Mouse (Mus musculus): ENCODE data around the gene Ttll11. TPM values are rescaled to one million over a fixed set of nuclear protein-coding genes. Genes with fewer than 3 reads are reported as not detected.

Gene Ttll11
- polyA plus RNA-seq, 1 experiment = 24.8 TPM

DNA sequence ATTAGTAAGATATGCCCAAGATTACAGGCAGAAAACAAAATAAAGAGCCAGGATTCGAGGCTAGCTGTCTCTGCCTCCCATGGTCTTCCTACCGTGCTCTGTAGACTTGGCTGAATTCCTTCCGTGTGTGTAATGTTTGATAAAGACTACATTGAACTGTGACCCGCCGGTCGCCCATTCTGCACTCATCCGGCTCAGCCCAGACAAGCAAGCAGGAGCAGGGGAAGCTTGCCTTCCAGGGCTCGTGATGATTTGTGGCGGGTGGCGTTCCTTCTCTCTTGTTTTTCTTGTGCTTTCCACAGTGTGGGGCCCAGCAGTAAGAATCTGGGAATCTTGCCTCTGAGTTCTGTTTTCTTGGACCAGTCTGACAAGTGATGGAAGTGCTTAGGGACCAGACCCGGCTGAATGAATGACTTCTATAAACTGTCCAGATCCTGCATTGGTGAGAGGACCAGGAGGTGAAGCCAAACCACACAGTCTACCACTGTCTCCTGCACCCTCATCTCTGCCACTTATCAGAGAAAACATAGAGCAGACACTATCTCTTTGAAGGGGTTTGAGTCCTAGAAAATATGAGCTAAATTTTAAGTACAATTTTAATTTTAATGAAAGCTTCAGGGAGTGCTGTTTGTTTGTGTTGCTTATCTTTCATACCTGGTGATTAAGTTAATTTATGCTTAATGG lies 146.8 kb downstream of the Ttll11 start:
- no peak for DNase-seq (ENCODE audit: extremely low spot score in 1 of 2, low spot score in 1 of 2)

DNA sequence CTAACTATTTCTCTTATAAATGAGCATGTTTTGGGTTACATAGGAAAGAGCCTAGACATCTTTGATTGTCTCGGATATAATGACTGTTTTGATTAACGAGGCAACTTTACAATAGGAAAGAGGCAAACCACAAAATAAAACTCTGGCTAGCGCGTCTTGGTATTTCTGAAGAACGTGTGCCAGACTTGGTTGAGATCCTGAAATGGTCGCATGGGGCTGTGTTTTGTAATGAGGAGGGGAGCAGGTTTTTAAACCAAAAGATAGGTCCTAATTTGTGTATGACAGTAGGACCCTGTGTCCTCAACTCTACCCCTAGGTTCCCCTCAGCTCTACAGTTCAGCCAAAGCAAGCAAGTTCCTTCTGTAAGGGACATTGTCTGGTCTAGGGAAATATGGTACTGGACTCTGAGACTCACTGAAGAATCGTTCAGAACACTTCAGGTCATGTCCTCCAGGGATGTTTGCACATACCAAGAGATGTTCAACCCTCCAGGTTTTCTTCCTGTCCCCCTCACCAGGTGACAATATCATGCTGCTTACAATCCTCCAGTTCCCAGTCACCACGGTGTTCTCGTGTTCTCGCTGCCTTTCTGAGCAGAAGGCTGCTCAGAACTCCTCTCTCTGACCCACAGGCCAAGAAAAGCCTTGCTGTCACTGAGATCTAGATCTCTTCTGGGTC lies 147.7 kb downstream of the Ttll11 start:
- DNase-seq (ENCODE audit: extremely low spot score in 1 of 2, low spot score in 1 of 2) = no peak

DNA sequence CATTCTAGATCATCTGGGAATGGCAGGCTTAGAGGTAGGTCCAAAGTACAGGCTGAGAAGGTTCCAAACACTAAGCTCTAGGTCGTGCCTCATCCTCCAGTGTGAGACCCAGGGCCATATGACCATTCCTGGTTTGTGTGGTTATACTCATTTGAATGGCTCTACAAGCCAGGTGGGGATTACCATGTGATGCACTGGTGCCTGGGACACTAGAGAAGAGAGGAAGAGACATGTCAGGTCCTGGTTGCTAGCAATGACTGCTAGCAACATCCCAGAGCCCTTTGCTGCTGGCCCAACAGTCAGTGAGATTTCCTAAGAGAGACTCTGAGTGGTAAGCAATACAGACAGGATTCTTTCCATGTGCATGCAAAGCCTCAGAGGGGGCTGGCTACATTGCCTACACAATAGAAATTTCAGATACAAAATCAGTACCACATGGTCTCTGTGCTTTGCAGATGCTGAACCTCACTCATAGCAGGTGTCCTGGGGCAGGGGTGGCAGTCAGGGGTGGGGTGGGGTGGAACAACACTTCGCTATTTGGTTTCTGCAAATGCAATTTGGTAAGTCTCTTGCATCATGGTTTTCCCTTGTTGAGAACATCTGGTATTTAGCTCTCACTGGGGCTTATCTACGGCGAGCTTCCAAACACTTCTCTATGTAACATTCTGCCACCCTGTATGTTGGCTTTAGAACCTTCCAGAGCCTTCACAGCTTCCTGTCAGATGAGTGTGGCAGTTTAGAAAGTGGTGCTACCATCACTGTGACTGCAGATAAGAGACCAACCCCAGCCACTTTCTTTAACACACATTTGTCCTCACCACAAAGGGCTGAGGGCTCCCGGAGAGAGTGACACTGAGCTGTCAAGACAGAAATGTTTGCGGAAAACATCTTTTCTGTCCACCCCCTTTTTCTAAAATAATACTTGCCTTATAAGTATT lies 148.5 kb downstream of the Ttll11 start:
- no peak for DNase-seq (ENCODE audit: extremely low spot score in 1 of 2, low spot score in 1 of 2)

DNA sequence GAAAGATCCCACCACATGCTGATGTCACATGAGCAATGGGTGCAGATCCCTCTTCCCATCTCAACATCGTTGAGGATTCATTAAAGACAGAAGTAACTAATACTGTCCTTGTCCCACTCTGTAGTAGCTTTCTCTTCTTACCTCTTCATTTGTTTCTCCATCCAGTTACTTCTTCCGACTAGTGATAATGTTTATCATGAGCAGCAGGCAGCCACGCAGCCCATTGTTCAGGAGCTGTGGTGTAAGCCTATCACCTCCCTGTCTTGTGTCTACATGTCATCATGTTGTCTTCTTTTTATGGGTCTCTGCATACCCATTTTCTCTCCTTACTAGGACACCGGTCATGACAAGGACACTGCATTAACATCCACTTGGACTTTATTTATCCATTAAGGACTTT lies 150.6 kb downstream of the Ttll11 start:
- no peak for DNase-seq (ENCODE audit: extremely low spot score in 1 of 2, low spot score in 1 of 2)

DNA sequence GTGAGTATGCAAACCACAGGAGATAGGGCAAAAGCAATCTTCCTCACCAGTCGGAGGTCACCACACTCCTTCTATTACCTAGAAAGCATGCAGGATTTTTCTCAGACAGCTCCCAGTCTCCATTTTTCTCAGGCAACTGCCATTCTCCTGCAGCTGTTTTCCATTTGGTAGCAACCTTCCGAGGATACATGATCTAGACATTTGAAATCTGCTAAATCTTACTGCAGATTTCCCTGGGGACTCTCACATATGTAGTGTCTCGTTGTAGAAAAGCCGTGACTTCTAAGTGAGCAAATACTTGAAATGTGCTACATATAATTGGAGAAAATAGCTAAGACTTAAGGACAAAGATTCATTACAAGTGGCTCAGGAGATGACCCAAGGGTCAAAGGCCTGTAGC lies 151.8 kb downstream of the Ttll11 start:
- no peak for DNase-seq (ENCODE audit: extremely low spot score in 1 of 2, low spot score in 1 of 2)

DNA sequence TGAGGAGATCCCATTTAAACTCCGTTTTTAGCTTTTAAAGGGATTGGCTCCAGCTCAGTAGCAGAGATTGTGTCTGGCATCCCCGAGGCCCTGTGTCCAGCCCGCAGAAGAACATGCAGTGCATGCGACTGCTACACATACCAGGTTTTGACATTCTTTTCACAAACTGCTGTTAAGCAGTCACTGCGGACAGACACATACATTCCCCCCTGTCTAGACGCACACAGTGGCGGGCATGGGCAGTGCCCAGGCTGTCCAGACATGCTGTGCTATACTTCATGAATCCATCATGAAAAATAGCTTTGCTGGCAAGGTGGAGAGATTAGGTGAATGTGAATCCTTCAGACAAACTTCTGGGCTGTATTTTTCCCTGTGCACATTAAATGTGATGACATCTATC lies 154.6 kb downstream of the Ttll11 start:
- no peak for DNase-seq (ENCODE audit: extremely low spot score in 1 of 2, low spot score in 1 of 2)

DNA sequence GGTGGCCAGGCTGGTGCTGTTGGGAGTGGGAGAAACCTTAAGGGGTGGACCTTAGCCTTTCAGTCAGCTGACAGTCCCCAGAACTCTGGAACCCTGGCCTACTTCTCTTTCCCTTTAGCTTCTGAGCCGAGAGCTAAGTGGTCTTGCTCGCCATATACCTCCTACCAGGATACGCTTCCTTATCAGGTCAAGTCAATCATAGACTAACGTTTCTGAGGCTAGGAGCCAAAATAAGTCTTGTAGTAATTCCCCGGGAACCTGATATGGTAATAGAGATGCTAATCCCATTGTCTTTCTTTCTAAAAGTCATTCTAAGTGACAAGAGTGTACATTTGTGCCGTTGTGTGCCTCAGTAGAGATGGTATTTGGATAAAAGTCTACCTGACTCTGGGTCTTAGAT lies 156.1 kb downstream of the Ttll11 start:
- DNase-seq (ENCODE audit: extremely low spot score in 1 of 2, low spot score in 1 of 2) = no peak

DNA sequence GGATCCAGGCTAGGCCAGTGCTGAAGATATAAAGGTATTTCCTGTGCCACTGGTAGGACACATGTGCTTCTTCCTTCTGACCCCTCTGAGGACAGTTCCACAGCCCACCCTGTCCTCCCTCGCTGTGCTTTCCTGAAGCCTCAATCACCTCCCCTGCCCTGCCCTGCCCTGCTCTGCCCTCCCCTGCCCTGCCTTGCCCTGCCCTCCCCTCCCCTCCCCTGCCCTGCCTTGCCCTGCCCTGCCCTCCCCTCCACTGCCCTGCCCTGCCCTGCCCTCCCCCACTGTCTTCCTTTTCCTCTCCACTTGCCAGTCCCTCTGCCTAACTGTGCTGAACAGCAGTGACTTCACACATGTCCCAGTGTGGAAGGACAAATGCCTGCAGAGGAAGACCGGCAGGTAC lies 160.8 kb downstream of the Ttll11 start:
- DNase-seq (ENCODE audit: extremely low spot score in 1 of 2, low spot score in 1 of 2) = no peak

DNA sequence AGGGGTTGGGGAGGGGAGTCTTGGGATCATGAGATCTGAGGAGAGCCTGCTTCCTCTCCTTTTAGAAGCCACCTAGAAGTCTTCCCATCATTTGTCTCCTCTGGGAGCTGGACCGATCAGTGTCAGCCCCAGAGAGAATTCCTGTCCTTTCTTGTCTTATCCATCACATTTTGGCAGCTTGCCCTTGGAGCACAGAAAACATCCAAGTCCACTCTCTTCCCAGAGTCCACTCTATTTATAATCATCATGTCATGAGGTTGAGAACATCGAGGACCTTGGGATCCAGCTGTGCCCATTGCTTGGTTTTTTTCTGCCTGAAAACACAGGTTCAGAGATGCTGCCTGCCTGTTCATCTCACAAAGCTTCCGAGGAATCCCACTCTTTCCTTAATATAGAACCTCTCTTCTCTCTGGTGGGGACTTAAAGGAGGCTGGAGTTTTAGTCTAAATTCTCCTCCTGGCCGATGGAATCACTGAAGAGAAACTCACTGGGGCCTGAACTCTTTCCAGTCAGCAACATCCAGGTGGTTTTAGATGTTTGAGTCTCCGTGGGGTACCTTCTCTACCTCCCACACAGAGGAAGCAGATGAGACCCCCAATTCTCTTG lies 163.6 kb downstream of the Ttll11 start:
- peak in 1 of 2 experiments; percentile 30 for DNase-seq (ENCODE audit: extremely low spot score in 1 of 2, low spot score in 1 of 2)

DNA sequence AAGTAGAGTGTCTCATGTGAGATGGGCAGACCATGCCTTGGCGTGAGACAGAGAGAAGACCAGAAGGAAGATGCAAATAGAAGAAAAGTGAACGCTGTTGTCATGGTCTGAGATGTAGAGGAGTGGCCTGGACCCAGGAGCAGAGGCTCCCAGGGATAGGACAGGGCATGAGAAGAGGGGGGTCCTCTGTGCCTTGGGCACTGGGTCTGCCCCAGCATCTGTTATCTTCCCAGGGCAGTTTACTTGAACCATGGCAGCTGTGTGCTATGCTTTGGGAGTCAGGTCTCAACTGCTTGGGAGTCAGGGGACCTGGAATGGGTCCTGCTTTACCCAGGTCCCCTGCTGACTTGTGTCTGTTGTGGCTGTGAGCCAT lies 167.2 kb downstream of the Ttll11 start:
- no peak for DNase-seq (ENCODE audit: extremely low spot score in 1 of 2, low spot score in 1 of 2)

DNA sequence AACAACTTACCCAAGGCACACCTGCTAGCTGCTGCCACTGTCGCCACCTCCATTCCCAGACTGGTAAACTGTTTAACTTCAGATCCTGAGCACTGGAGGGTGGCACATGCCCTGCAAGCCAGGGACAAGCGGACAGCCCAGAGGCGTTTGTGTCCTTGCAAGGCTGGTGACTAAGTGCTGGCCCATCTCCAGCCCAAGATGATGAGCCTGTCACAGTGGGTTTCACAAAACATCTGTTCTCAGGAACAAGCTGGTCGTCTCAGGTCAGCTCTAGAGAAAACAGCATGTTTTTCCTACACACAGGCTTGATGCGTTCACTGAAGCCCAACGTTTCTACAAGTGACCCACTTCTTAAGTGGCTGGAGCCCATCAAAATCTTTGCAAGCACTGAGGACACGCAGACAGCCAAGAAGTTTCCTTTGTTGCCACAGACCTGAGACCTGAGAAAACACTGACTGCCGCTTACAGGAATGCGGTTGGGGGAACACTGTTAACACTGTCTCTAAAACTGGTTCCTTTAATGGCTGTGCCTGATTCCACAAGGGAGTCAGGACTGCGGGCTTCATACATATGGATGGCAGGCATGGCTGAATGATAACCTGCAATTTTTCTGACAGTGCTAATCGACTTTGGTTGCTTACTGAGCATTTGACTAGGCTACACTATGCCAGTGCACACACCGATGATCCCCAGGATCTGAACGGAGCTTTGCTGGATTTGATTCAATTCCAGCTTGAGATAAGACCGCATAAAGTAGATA lies 167.7 kb downstream of the Ttll11 start:
- DNase-seq (ENCODE audit: extremely low spot score in 1 of 2, low spot score in 1 of 2) = no peak

DNA sequence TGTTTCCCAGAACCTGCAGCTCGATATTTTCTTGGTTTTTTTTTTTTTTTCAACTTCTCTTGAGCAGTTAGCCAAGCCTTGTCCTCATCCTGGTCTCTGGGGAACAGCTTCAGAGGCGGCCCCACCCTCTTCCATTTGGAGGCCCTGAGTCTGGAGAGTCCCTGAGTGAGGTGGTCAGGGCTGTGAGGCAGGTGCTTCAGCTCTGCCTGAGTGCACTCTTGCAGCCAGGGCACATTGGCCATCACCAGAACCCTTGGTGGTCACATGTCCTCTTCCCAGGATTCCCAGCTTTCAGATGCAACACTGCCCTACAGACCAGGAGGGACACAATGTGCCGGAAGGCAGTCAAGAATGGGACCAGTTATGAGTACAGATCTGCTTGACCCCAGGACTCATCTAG lies 169.7 kb downstream of the Ttll11 start:
- DNase-seq (ENCODE audit: extremely low spot score in 1 of 2, low spot score in 1 of 2) = no peak

DNA sequence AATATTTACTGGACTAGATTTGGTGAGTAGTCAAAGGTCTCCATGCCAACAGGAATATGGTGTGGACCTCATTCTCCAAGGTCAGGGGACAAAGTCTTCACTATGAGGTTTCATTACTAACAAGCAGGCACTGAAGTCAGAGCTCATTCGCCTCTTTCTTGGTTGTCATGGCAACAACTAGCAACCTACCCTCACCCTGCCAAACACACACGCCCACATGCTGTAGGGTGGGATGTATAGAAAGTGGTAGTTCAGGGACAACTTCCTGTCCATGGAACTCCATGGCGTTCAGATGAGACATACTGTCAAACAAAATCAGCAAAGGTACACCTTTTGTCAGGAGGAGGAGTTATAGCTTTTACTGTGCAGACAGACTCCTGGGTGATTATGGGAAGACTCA lies 170.6 kb downstream of the Ttll11 start:
- DNase-seq (ENCODE audit: extremely low spot score in 1 of 2, low spot score in 1 of 2) = peak in 1 of 2 experiments; percentile 64

DNA sequence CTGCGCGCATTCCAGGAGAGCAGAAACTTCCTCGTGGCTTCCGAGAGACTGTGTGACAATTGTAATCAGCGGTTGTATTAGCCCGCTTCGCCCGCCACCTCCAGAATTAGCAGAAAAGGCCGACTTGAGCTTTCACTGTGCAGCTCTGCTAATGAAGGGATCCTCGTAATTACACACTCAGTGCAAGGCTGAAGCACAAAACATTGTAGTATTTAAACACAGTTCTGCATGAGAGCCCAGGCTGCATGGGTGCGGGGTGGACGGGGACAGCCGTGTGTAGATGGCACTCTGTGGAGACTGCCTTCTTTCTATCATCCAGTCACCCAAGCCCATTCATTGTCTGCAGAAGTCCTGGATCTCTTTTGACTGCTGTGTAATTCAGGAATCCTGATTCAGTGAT lies 173.8 kb downstream of the Ttll11 start:
- no peak for DNase-seq (ENCODE audit: extremely low spot score in 1 of 2, low spot score in 1 of 2)

DNA sequence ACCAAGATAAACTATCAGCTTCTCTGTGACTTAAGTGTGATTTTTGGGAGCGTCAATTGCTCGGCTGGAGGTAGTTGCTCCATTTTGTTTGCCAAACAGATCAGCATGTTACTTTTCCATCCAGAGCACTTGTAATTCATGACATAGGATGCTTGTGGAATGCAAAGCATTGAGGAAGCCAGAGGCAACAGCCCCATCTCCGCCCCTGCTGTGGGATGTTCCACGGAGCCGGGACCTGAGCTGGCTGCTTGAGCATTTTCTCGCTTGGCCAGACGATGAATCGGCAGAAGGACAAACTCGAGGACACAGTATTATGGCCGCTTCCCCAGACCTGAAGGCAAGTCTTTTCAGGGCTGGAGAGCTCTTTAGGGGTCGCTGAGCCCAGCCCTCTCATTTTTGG lies 176.6 kb downstream of the Ttll11 start:
- no peak for DNase-seq (ENCODE audit: extremely low spot score in 1 of 2, low spot score in 1 of 2)

DNA sequence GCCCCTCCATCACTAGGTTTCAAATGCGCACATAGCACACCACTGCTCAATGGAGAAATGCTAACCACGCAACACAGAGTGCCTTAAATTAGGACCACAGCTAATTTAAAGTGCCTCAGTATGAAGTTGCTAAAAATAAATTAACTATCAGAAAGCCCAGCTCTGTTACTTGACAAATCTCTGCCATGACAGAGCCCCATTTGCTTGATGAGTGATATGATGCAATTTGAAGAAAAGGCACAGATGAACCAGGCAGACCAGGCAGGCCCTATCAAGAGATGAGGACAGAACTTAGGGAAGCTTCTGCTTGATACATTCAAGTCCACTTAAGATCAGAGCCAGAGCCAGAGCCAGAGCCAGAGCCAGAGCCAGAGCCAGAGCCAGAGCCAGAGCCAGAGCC lies 178.0 kb downstream of the Ttll11 start:
- DNase-seq (ENCODE audit: extremely low spot score in 1 of 2, low spot score in 1 of 2) = no peak

DNA sequence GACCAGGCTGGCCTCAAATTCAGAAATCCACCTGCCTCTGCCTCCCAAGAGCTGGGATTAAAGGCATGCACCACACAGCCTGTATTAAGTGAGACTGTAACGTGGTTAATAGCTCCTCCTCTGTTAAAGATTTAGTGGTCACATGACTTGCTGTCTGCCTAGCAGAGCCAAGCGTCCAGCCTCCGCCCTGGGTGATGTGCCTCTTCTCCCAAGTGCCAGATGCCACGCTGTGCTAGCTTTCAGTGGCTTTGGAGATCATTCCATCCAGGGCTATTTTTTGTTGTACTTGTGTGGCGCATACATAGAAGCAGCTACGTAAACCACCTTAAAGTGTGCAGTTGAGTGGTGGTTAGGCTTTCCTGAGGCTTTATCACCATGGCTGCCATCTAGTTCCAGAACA lies 180.6 kb downstream of the Ttll11 start:
- DNase-seq (ENCODE audit: extremely low spot score in 1 of 2, low spot score in 1 of 2) = no peak

DNA sequence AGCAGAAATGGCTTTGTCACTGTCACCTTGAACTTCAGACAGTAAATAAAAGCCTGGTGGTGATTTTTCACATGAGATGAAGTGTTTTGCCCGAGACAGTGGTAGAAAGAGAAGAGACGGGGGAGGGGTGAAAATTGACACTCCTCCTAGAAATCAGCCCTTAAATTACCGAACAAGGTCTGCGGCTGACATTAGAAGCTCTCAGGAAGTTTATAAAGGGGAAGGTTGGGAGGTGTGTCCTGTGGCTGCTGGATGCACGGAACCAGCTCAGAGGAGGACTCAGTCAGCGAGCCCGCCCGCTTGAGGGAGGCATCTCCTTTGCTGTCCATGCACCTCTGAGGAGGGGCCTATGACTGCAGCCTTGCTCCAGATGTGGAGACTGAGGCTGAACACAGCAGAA lies 181.7 kb downstream of the Ttll11 start:
- DNase-seq (ENCODE audit: extremely low spot score in 1 of 2, low spot score in 1 of 2) = no peak

DNA sequence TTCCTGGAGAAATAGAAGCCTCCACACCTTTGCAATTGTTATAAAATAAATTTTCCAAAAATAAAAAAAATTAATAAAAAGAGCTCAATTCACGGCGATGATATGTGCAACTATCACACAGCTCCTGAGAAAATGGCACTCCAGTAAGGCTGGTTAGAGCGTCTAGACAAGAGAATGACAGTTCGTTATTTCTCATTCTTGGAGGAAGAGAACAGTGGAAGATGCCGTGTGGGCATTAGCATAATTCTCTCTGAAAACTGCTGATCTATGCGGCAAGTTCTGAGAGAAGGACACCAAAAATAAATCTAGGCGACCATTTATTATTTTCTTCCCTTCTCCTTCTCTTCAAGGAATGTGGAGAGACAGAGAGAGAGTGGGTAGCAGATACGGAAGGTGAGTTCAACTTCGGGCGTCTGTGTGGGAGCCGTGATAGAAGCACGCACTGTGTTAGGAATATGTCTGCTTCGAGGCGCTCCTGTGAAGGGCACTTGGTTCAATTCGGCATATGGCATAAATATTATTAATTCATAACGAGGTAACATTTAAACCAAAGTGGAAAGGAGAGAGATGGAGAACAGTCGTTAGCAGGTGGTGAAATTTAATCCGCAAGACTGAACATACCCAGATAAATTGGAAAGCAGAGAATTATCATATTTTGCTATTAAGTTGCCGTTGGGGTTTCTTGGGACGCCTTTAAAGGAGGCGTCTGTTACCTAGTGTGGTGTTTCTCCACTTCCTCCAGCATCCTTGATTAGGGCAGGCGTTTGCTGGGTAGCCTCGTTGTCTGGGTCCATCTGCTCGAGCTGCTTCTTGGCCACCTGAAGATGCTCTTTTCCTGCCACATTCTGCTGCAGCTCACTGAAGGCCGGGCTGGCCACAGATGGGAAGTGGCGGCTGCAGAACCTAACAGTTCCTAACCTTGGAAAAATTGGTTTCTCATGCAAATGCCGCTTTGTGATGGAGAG lies 190.1 kb downstream of the Ttll11 start:
- peak in 1 of 2 experiments; percentile 23 for DNase-seq (ENCODE audit: extremely low spot score in 1 of 2, low spot score in 1 of 2)

Measured in frontal cortex, adult 2 months (tissue).